Mouse (Mus musculus): Measurements from ENCODE around the gene Cacna2d3. TPM values are rescaled to one million over a fixed set of nuclear protein-coding genes. Genes with fewer than 3 reads are reported as not detected.

Cacna2d3 gene
- 0.61 and 1.3 TPM in 2 replicates for polyA plus RNA-seq (2014; fragmentation: Nextera tagmentation; extraction: Ambion mirVana)

DNA sequence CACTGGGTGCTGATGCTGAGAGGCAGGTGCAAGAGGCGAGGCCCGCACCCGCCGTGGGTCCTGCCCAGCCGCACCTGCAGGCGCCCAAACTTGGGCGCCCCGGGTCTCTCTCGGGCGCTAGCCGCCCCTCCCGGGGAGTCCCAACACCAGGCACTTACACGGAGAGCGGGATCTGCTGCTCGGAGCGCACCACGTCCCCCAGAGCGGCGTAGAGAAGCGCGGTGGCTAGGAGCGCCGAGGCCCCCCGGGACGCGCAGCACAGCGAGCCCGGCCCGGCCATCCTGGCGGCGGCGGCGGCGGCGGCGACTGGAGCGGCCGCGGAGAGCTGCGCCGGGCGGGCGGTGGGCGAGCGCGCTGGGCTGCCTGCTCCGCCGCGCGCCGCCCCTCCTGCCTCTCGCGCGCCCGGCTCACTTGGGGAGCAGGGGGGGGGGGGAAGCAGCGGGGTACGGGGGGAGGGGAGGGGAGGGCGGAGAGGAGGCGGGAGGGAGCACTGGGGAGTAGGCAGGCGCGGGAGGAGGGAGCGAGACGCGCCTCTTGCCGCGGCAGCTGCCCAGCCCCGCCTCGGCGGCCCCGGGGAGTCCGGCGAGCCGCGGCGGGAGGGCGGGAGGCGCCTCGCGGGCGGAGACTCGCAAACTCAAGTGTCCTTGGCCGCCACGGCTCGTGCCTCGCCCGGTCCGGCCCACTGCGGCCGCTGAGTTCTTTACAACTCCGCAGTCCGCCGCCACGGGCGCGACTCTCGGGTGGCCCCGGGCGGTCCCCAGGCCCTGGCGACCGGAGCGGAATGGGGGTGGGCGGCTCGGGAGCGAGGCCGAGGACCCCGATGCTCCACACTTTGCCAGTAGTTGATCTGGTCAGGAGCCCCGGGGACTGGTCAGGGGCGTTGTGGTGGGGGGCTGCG lies at the start of gene Cacna2d3:
TSS of gene Cacna2d3 (minus strand) at position 377 of the 898 bp plus-strand sequence.
- peak within 1 kb of the TSS; percentile 53 to 73 for H3K4me3 ChIP-seq (ENCODE audit: control insufficient read depth in 1 of 2, insufficient read depth in 1 of 2, low read depth in 1 of 2, low read length in 2 of 2)
- WGBS: under 1% methylated on average over 76 of the region's 109 CpGs
- H3K27ac ChIP-seq (replicated peaks in 1 of 2; ENCODE audit: control insufficient read depth in 1 of 2, insufficient read depth in 1 of 2, low read depth in 2 of 2, low read length in 2 of 2): no peak within 1 kb of the TSS
- H3K36me3 ChIP-seq (ENCODE audit: control insufficient read depth, insufficient read depth, low read length): no peaks in the 10 kb centered on the region
- H3K9ac ChIP-seq (ENCODE audit: low read length): peak within 1 kb of the TSS; percentile 64
- no peaks in the 10 kb centered on the region for H3K9me3 ChIP-seq (ENCODE audit: control insufficient read depth, low read length)
- H3K4me1 ChIP-seq (ENCODE audit: control insufficient read depth in 2 of 2, insufficient read depth in 2 of 2, low read length in 2 of 2): peaks cover 0 to 10% of the 10 kb centered on the region in 2 experiments; a peak in 3 of 4 replicates
- H3K27me3 ChIP-seq (ENCODE audit: control insufficient read depth, insufficient read depth, low read length): peaks cover 92% of the 10 kb centered on the region
- peak within 1 kb of the TSS; percentile 100 for H3K4me2 ChIP-seq (ENCODE audit: low read length)
- peak; percentile 60 for ATAC-seq (ENCODE audit: insufficient number of reproducible peaks, insufficient read depth, low FRiP score, low read depth)

DNA sequence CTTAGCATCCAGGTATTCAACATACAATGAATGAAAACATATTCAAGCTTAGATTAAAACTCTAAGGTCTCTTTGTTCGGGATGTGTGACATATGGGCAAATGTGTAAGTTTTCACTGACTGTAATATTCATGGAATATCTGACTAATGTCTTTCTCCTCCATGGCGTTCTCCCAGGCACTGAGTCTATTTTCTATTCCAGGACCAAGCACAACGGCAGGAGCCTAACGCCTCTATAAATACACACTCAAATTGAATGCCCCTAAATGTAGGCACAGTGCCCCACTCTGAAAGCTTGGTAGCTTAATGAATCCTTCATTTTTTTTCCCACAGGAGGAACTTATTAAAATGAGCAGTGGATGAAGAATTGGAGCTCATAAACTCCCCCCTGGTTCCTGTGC lies 47.8 kb upstream of the Cacna2d3 start:
- 70% methylated on average over 4 of the region's 4 CpGs for WGBS
- no peaks in the 10 kb centered on the region for H3K27me3 ChIP-seq (ENCODE audit: control insufficient read depth, insufficient read depth, low read length)

DNA sequence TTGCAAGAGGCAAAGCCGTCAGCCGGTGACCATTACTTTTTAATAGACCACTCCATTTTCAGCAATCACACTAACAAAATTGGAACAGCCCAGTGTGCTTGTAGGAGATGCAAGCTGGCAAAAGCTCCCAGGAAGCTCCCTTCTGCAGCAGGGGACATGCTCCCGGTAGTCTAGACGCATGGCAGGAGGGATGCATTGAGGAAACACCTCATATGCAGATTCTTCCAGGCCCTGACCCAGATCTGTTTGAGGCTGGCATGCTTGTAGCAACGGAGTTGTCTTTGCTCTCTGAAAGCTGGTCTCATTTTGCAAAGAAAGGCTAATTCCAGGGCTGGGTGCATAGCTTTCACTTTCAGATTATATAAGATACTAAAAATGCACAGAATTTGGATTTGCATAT lies 31.2 kb upstream of the Cacna2d3 start:
- Histone ChIP-seq H3K27ac (replicated peaks in 1 of 2; ENCODE audit: control insufficient read depth in 1 of 2, insufficient read depth in 1 of 2, low read depth in 2 of 2, low read length in 2 of 2) (no peak overlapping the region), H3K36me3 (ENCODE audit: control insufficient read depth, insufficient read depth, low read length) (no peaks in the 10 kb centered on the region), H3K4me3 (ENCODE audit: control insufficient read depth in 1 of 2, insufficient read depth in 1 of 2, low read depth in 1 of 2, low read length in 2 of 2) (no peak overlapping the region), H3K4me1 (ENCODE audit: control insufficient read depth in 2 of 2, insufficient read depth in 2 of 2, low read length in 2 of 2) (no peaks in the 10 kb centered on the region), H3K4me2 (ENCODE audit: low read length) (no peak overlapping the region), H3K9me3 (ENCODE audit: control insufficient read depth, low read length) (no peaks in the 10 kb centered on the region), H3K9ac (ENCODE audit: low read length) (no peak overlapping the region), H3K27me3 (ENCODE audit: control insufficient read depth, insufficient read depth, low read length) (no peaks in the 10 kb centered on the region)
- no peak for ATAC-seq (ENCODE audit: insufficient number of reproducible peaks, insufficient read depth, low FRiP score, low read depth)
- WGBS: 72% methylated on average over 5 of the region's 5 CpGs

More for the DNA sequence above, 47.8 kb upstream of the Cacna2d3 start:
- no peak overlapping the region for H3K4me3 ChIP-seq (ENCODE audit: control insufficient read depth in 1 of 2, insufficient read depth in 1 of 2, low read depth in 1 of 2, low read length in 2 of 2)
- no peak overlapping the region for H3K4me2 ChIP-seq (ENCODE audit: low read length)
- H3K27ac ChIP-seq (replicated peaks in 1 of 2; ENCODE audit: control insufficient read depth in 1 of 2, insufficient read depth in 1 of 2, low read depth in 2 of 2, low read length in 2 of 2): no peak overlapping the region
- no peak for ATAC-seq (ENCODE audit: insufficient number of reproducible peaks, insufficient read depth, low FRiP score, low read depth)
- H3K9me3 ChIP-seq (ENCODE audit: control insufficient read depth, low read length): no peaks in the 10 kb centered on the region
- no peak overlapping the region for H3K9ac ChIP-seq (ENCODE audit: low read length)
- H3K4me1 ChIP-seq (ENCODE audit: control insufficient read depth in 2 of 2, insufficient read depth in 2 of 2, low read length in 2 of 2): no peaks in the 10 kb centered on the region
- no peaks in the 10 kb centered on the region for H3K36me3 ChIP-seq (ENCODE audit: control insufficient read depth, insufficient read depth, low read length)

DNA sequence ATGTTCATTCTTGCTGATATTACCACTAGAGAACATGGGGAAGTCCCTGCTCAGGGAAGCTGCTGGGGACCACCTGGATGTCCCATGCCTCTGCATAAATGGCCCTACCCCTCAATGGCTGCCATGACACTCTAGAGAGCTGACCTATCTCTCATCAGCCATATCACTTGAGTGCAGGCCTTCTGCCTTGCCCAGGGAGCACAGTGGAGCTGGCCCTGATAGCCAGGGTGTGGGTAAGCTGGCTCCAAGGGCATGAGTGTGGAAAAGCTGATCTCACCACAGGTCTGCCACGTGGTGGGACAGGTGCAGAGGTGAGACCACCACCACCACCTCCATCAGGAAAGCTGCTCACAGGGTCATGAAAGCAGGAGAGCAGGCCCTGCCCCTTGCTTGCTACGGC lies 17.1 kb upstream of the Cacna2d3 start:
- Histone ChIP-seq H3K4me3 (ENCODE audit: control insufficient read depth in 1 of 2, insufficient read depth in 1 of 2, low read depth in 1 of 2, low read length in 2 of 2) (no peak overlapping the region), H3K27ac (replicated peaks in 1 of 2; ENCODE audit: control insufficient read depth in 1 of 2, insufficient read depth in 1 of 2, low read depth in 2 of 2, low read length in 2 of 2) (no peak overlapping the region), H3K36me3 (ENCODE audit: control insufficient read depth, insufficient read depth, low read length) (no peaks in the 10 kb centered on the region), H3K4me1 (ENCODE audit: control insufficient read depth in 2 of 2, insufficient read depth in 2 of 2, low read length in 2 of 2) (no peaks in the 10 kb centered on the region), H3K9me3 (ENCODE audit: control insufficient read depth, low read length) (no peaks in the 10 kb centered on the region; the same call in 1 of the 2 replicates), H3K27me3 (ENCODE audit: control insufficient read depth, insufficient read depth, low read length) (no peaks in the 10 kb centered on the region), H3K4me2 (ENCODE audit: low read length) (no peak overlapping the region), H3K9ac (ENCODE audit: low read length) (no peak overlapping the region)
- 58% methylated on average over 2 of the region's 2 CpGs for WGBS
- ATAC-seq (ENCODE audit: insufficient number of reproducible peaks, insufficient read depth, low FRiP score, low read depth): no peak

DNA sequence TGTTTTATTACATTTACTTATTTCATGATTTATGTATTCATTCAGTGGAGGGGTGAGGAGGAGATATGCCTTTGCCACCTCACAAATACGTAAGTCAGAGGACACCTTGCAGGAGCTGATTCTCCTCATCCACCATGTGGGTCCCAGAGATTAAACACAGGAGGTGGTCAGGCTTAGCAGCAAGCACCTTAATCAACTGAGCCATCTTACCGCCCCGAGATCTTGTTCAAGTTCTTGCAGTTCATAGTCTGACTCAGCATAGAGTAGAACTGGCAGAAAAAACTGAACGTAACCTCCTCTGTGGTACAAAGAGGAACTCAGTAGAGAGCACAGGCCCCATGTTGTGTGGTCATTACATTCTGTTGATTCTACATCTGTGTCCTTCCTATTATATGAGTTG lies 8.6 kb upstream of the Cacna2d3 start:
- no peak for ATAC-seq (ENCODE audit: insufficient number of reproducible peaks, insufficient read depth, low FRiP score, low read depth)
- H3K9me3 ChIP-seq (ENCODE audit: control insufficient read depth, low read length): no peaks in the 10 kb centered on the region
- WGBS: 75% methylated on average over 4 of the region's 4 CpGs
- no peaks in the 10 kb centered on the region for H3K4me1 ChIP-seq (ENCODE audit: control insufficient read depth in 2 of 2, insufficient read depth in 2 of 2, low read length in 2 of 2)
- H3K36me3 ChIP-seq (ENCODE audit: control insufficient read depth, insufficient read depth, low read length): no peaks in the 10 kb centered on the region
- H3K27me3 ChIP-seq (ENCODE audit: control insufficient read depth, insufficient read depth, low read length): peaks cover 27% of the 10 kb centered on the region
- H3K9ac ChIP-seq (ENCODE audit: low read length): no peak overlapping the region
- H3K4me3 ChIP-seq (ENCODE audit: control insufficient read depth in 1 of 2, insufficient read depth in 1 of 2, low read depth in 1 of 2, low read length in 2 of 2): no peak overlapping the region
- no peak overlapping the region for H3K27ac ChIP-seq (replicated peaks in 1 of 2; ENCODE audit: control insufficient read depth in 1 of 2, insufficient read depth in 1 of 2, low read depth in 2 of 2, low read length in 2 of 2)
- no peak overlapping the region for H3K4me2 ChIP-seq (ENCODE audit: low read length)

DNA sequence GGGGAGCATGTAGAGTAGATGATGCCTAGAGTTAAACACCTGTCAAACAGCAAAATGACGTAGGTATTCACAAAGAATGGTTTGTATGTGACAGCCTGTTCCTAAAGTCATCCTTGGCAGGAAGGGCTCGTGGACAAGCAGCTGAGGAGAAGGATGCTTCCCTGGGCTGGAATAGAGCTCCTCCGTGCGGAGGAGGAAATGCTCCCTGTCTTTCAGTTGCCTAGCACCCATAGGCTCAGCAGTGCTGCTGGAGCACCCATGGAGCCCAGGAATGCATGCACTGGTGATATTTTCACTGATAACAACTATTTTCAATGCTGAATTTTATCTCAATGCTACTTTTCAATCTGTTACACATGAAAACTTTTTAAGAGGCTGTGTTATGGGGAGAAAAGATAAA lies 7.3 kb upstream of the Cacna2d3 start:
- H3K4me3 ChIP-seq (ENCODE audit: control insufficient read depth in 1 of 2, insufficient read depth in 1 of 2, low read depth in 1 of 2, low read length in 2 of 2): no peak overlapping the region
- H3K9ac ChIP-seq (ENCODE audit: low read length): no peak overlapping the region
- H3K4me1 ChIP-seq (ENCODE audit: control insufficient read depth in 2 of 2, insufficient read depth in 2 of 2, low read length in 2 of 2): no peaks in the 10 kb centered on the region
- H3K4me2 ChIP-seq (ENCODE audit: low read length): no peak overlapping the region
- WGBS: 74% methylated on average over 4 of the region's 4 CpGs
- peaks cover 39% of the 10 kb centered on the region for H3K27me3 ChIP-seq (ENCODE audit: control insufficient read depth, insufficient read depth, low read length)
- no peaks in the 10 kb centered on the region for H3K9me3 ChIP-seq (ENCODE audit: control insufficient read depth, low read length)
- H3K27ac ChIP-seq (replicated peaks in 1 of 2; ENCODE audit: control insufficient read depth in 1 of 2, insufficient read depth in 1 of 2, low read depth in 2 of 2, low read length in 2 of 2): no peak overlapping the region
- ATAC-seq (ENCODE audit: insufficient number of reproducible peaks, insufficient read depth, low FRiP score, low read depth): no peak
- no peaks in the 10 kb centered on the region for H3K36me3 ChIP-seq (ENCODE audit: control insufficient read depth, insufficient read depth, low read length)

DNA sequence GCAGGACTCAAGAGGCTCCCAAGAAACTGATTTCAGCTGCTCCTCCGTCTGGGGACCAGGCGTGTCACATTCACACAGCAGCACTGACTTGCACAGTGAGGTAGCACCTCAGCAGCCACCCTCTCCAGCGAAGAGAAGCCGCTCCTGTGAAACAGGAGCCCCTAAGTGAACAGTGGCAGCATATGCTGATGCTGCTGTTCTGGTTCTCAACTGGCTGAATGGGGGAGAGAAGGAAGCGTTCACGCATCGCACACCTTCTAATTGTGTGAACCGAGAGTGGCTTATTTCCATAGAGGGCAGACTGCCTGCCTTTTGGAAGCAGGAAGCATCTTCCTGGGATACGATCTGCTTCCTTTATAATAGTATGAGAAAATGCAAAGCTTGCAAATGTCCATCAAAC lies 5.9 kb upstream of the Cacna2d3 start:
- Histone ChIP-seq H3K4me2 (ENCODE audit: low read length) (no peak overlapping the region), H3K4me1 (ENCODE audit: control insufficient read depth in 2 of 2, insufficient read depth in 2 of 2, low read length in 2 of 2) (peaks cover 0 to 5% of the 10 kb centered on the region in 2 experiments; a peak in 1 of 4 replicates), H3K9ac (ENCODE audit: low read length) (no peak overlapping the region), H3K27ac (replicated peaks in 1 of 2; ENCODE audit: control insufficient read depth in 1 of 2, insufficient read depth in 1 of 2, low read depth in 2 of 2, low read length in 2 of 2) (no peak overlapping the region), H3K4me3 (ENCODE audit: control insufficient read depth in 1 of 2, insufficient read depth in 1 of 2, low read depth in 1 of 2, low read length in 2 of 2) (no peak overlapping the region), H3K36me3 (ENCODE audit: control insufficient read depth, insufficient read depth, low read length) (no peaks in the 10 kb centered on the region), H3K27me3 (ENCODE audit: control insufficient read depth, insufficient read depth, low read length) (peaks cover 53% of the 10 kb centered on the region), H3K9me3 (ENCODE audit: control insufficient read depth, low read length) (no peaks in the 10 kb centered on the region)
- ATAC-seq (ENCODE audit: insufficient number of reproducible peaks, insufficient read depth, low FRiP score, low read depth): no peak
- 64% methylated on average over 9 of the region's 9 CpGs for WGBS
